Mouse (Mus musculus): Measurements from ENCODE around the gene Il17rc.

Gene Il17rc

DNA sequence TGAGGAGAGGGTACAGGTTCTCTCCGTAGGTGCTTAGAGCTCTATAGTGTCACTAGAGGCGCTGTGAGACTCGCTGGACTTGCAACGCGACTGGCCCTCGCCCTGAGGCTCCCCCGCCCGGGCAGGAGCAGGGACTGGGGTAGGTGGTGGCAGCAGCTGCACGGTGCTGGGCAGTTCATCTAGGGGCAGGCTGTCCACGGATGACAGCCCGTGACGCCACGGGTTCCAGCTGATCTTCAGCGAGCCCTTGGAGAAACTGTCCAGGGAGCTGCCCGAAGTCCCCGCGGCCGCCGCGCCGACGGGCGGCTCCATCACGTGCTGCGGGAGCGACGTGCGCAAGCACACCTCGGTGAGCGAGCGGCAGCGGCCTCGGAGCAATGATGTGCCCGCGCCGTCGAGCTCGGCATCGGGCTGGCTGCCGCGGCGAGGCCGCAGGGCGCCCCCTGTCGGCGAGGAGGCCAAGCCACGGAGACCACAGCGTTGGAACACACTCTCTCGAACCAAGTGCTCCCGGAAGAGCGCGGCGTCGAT, 23.1 kb downstream of the Il17rc start:
- in situ Hi-C loops (cut with MboI, MseI) = no loop called here

DNA sequence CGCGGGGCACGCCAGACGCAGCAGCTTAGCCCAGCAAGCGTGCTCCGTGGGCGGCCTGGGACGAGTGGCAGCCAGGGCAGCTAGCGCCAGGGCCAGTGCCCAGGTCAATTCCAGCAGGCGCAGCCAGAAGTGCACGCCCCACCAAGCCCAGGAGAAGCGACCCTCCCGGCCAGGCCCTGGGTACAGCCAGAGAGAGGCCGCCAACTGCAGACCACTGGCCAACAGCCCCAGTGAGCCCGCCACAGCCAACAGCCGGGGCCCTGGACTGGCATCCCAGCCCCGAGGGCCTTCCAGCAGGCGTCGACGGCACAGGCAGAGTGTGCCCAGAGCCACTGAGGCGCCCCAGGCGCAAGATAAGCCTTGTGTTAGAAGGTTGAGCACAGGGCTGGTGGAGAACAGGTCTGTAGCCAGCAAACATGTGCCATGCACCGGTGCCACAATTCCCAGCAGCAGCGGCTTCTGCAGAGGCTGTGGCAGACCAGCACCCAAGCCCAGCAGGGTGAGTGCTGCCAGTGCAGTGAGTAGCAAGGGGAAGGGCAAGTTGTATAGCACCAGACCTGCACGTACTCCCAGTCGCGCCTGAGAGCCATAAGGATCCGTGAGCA, 23.9 kb downstream of the Il17rc start:
- in situ Hi-C loops (cut with MboI, MseI) = no loop called here

DNA sequence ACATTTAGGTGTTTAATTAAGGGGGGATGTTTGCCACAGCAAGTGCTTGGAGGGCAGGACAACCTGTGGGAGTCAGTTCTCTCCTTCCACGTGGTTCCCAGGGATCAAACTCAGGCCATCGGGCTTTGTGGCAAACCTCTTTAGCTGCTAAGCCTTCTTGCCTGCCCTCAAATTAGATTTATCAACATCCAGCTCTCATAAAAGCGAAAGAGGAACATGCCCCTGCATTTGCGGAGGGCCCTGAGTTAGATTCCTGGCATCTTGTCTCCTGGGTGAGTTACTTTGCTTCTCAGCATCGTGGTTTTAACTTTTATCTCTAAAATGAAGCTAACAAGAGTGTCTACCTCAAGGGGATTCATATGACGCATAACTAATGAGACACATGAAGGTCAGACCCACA, 28.1 kb downstream of the Il17rc start:
- in situ Hi-C loops (cut with MboI, MseI) = no loop called here

DNA sequence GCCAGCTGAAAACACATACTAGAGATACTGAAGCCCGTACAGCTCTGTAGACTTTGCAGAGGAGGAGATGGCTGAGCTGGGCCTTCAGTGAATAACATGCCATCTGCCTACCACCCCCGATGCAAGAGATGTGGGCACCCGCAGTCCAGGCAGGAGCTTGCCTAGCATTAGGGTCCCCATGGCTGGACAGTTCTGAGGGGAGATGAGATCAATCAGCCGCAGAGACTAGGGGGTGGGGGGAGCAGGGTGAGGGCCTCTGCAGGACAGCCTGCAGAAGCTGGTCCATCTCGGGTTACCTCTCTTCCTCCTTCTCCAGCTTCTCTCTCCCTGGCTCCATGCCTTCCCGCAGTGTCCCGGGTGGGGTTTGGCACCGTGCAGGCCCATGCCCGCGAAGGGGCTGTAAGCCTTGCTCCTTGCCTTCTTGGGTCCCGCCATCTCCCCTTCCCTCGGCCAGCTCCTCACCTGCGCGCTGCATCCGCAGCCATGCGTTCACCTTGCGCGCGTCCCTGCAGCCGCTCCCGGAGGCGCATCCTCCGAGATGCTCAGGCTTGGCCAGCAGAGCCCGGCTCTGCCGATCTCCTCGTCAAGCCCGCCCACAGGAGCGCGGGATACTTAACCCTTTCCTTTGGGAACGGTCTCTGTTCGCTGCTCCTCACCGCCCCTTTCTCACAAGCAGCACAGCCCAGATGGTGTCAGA, 30.3 kb downstream of the Il17rc start, which contains the start of gene Prrt3:
Gene Prrt3, minus strand, starts transcription at position 544 of the 697 bp plus-strand sequence.
- in situ Hi-C loops (cut with MboI, MseI) = no loop called here

DNA sequence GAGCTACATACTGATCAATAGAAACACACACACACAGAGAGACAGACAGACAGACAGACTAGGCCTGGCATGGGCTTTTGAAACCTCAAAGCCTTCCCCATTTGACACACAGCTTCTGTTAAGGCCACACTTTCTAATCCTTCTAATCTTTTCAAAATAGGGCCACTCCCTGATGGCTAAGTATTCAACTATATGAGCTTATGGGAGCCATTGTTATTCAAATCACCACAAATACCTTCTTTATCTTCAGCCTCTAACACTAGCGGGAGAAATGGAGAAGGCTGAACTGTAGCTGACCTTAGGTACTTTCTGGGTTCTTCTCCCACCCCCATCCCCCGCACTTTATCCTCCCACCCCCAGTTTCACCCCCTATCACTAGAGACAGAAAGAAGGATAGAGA, 31.6 kb downstream of the Il17rc start:
- in situ Hi-C loops (cut with MboI, MseI) = no loop called here

DNA sequence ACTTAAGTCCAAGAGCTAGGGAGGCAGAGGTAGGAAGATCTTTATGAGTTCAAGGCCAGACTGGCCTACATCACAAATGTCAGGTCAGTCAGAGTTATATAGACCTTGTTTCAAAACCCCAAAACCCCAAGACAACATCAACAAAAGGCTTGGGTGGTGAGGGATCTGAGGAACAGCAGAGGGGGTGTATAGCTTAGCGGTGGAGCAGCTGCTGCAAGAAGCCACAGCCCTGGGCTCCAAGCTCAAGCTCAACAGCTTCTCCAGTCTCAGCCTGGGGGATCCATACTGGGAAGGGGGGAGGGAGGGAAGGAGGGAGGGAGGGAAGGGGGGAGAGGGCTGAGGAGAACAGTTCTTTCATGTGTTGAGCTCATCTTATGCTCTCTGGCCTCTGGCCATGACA, 34.5 kb downstream of the Il17rc start:
- in situ Hi-C loops (cut with MboI, MseI) = no loop called here

DNA sequence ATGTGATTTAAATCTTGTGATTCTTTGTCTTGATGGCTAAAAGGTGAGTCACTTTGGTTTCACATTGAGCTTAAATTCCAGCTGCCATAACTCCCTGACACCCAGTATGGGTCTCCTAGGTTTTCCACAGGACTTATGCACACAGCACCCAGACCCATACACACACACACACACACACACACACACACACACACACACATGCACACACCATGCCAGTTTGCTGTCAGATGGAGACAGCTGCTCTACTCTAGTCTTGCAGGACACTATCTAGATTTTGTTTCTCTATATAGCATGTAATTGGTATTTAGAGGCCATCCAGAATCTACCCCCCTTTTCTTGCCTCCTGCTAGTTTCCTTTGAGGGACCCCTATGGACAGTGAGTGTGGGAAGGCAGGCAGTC, 35.9 kb downstream of the Il17rc start:
- in situ Hi-C loops (cut with MboI, MseI) = no loop called here

DNA sequence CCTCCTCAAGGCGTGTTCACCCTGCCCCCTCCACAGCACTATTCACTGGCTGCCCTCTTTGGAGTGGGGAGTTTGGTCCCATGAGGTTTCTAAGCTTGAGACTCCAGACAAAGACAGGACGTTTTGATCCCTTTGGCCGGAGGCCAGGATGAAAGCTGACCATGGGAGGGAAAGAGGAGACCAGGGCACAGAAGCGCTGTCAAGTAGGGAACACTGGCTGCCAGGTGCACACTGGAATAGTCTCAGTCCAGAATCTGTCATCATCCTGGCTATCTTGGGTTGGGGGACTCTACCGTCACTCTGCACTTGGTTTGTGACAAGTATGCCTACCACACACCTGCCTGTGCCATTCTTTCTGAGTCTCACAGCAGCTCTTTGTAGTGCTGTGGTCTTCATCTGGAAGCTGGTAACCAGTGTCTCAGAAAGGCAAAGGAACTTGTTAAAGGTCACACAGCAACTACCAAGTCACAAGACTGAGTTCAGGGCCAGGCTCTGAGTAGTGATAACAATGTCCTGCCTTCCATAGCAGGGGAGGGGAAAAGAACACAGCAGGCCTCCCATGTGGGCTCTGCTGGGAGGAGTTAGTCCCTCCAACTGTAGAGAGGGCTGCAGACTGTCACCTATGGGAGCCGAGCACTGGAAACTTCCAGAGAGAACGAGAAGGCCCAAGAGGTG, 37.2 kb downstream of the Il17rc start:
- in situ Hi-C loops (cut with MboI, MseI) = no loop called here

DNA sequence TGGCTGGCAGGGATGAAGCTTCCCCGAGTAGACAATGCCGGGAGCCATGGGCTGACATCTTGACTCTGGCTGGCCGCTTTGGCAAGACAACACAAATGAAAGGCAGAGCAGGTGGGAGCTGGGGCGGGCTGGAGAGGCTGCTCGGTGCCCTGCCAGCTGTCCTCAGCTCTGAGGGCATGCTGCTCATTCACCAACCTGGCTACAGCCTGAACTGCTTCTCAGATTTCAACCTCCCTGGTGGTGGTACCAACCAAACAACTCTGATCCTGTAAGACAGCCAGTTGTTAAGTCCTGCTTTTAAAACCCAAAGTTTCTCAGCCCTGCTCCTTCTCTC, 37.7 kb downstream of the Il17rc start:
- in situ Hi-C loops (cut with MboI, MseI) = no loop called here

DNA sequence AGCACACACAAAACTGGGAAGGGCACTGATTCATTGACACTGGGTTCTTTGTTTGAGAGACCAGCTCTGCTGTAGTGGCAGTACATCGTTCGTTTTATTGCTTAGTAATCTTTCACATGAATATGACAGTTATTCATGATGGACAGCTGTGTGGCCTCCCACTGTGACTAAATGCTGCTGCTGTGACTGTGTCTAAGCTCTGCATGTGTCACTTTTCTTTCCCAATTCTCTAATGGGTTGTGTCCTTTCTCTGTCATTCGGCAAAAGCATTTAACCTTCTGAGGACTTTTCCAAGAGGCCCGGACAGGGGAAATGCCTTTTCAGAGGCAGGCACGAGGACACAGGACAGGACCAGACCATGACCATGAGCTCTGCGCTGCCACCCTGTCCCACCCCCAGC, 42.7 kb downstream of the Il17rc start:
- in situ Hi-C loops (cut with MboI, MseI) = no loop called here

DNA sequence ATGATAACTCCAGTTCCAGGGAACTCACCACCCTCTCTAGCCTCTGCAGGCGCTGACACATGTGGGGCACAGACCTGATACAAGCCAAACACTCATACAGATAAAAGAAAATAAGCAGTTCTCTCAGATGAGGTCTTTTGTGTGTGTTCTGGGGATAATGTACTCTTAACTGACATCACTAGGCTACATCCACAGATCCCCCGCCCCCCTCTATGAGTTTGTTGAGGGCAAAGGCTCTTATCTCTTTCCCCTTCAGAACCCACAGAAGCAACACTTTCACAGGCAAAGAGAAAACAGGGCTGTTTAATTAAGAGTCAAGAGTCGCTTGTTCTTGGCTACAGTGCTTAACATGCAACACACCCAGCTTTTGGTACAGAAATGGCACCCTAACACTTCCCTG, 43.4 kb downstream of the Il17rc start:
- in situ Hi-C loops (cut with MboI, MseI) = no loop called here

DNA sequence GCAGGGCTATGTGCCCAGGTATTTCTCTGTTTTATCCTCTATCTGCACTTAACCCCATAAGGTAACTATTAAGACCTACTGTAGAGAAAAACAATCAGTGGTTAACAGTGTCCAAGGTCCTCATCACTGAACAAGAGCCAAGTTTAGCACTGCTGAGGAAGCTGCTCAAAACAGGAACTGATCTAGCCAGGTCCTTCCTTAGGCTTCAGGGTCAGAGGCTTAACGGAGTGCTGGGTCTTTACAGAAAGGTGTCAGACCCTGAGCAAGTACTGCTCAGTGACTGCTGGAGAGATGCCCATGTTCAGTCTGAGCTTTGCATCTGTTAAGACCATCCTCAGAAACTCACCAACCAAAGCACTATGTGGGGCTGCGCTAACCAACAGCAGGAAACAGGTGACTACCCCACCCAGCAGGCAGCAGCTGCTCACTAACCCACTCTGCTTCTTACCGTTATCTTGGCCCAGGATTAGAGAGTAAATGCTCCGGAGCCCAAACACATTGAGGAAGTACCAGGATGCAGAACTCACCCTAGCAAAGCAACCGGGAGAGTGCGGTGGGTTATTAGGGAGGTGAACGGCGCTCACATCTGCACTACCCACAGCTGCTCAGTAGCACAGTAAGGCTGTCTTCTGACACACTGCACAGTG, 46.3 kb downstream of the Il17rc start:
- in situ Hi-C loops (cut with MboI, MseI) = no loop called here

DNA sequence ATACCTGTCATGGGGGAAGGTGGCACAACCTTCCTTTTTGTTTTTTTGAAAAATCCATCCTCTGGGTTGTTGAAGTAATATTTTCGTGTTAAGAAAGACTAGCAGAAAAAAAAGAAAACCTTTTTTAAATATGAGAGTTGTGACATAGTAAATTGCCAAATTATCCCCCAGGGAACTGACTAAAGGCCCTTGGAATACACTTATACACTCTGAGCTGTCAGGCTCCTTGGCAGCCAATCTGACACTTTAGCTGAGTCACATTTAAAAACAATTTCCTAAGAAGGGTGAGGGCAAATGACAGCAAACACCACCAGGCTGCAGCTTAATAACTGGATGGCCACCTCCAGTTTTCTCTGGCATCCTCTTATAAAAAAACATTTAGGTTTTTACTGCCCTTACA, 51.1 kb downstream of the Il17rc start:
- in situ Hi-C loops (cut with MboI, MseI) = no loop called here

DNA sequence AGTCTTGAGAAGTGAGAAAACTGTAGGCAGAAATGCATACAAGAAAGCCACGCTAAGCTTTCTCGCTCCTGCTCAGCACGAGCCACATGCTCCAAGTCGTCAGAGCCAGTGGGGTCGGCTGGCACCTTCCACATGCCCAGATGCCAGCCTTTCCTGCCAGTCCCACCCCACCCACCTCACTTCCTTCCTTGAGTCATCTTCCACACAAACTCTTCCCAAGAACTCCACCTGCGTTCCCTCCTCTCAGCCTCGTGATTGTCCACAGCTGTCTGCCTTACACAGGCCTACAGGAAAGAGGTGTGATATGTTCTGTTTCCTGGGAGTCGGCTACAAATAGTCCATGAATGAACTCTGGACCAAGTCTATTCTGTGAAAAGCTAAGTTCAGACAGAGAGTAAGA, 52.2 kb downstream of the Il17rc start:
- in situ Hi-C loops (cut with MboI, MseI) = no loop called here

DNA sequence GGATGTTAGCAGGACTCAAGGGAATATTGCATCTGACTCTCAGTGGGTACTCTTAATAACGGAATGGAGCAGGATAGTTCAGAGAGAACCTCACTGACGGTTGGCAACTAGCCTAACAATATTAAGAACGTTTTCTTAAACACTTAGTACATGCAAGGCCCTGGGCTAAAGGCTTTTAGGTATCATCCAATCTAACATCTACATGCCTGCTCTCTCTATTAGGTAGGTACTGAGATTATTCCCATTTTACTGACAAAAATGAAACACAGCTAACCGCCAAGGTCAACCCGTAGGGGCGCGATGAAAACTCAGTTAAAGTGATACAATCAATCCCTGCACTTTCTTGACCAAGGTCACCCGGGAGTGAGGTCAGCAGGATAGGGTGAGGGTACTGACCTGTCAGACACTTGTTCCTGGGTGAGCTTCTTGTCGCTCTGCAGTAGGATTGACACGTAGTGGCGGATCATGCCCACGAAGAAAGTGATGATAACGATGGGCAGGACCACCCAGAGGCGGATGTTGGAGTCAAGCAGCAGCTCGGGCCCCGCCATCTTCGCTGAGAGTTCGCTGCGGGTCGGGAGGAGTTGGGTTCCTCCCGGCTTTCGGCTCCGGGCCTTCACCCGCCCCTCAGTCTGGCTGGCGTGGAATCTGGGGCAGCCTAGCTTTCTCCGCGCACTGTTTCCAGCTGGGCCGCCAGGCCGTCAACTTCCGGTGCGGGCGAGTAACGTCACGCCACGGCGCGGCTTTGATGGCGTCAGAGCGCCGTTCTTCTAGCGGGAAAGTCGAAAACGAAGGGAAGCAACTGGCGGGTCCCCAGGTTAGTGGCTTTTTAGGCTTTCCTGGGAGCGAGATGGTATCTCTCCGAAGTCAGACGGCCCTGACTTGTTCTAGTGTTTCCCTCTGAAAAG, 60.0 kb downstream of the Il17rc start, which contains the start of the genes Emc3 and Fancd2:
Gene Emc3, minus strand, starts transcription at position 721 of the 908 bp plus-strand sequence.
Gene Fancd2, plus strand, starts transcription at position 751 of the 908 bp plus-strand sequence.
- in situ Hi-C loops (cut with MboI, MseI) = no loop called here

DNA sequence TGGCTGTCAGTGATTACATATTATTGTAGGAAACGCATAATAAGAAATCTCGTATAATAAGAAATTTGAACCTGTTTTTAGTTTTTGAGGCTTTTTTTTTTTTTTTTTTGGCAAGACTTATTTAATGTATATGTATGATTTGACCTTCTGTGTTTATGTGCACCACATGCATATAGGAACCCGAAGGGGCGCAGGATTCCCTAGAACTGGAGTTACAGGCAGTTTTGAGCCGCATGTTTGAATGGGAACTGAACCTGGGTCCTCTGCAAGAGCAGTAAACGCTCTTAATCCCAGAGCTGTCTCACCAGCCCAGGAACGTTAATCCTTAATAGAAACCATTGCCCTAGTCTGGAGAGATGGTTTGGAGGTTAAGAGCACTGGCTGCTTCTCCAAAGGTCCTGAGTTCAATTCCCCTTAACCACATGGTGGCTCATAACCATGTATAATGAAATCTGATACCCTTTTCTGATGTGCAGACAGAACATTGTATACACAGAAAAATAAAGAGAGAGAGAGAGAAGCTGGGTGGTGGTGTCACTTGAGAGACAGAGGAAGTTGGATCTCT, 60.7 kb downstream of the Il17rc start:
- in situ Hi-C loops (cut with MboI, MseI) = no loop called here
